Mouse (Mus musculus) neutrophil, adult 5-6 weeks (primary cell): ENCODE results near the gene Gys1. TPM values are rescaled to one million over a fixed set of nuclear protein-coding genes. Genes with fewer than 3 reads are reported as not detected.
"Not testable (repeated sequence)": the region's sequence is repeated elsewhere in the genome, so short reads cannot be mapped to it uniquely, and the experiment has no call there.

ENCODE experiments used
- ATAC-seq: fragments of 151-379, 151-347 bp; 2 replicates; pipeline ENCODE4 v1.8.0; 2017; ENCODE audit warnings: mild to moderate bottlenecking, moderate TSS enrichment; ENCODE audit not compliant: insufficient number of reproducible peaks, poor library complexity, low FRiP score, severe bottlenecking; ENCODE audit errors: extremely low read depth
- total RNA-seq: library from RNA; stranded (forward); fragments of 200-1000 nt; gene quantifications from 2 replicates; pipeline ENCODE4 v1.2.3, GENCODE M21; 2017

Gys1 gene
- total RNA-seq, 1 experiment from 2014 or later, result 9.9 TPM

- peak; percentile 90 for ATAC-seq
Measured at GRCm38 (mm10) chr7:45451344-45451982, 16.8 kb downstream of the Gys1 start.

GRCm38 (mm10) chr7:45454971-45455370 lies 20.3 kb downstream of the Gys1 start:
- no peak for ATAC-seq

- ATAC-seq, result no peak
Measured at GRCm38 (mm10) chr7:45455932-45456696, 21.5 kb downstream of the Gys1 start.

DNA sequence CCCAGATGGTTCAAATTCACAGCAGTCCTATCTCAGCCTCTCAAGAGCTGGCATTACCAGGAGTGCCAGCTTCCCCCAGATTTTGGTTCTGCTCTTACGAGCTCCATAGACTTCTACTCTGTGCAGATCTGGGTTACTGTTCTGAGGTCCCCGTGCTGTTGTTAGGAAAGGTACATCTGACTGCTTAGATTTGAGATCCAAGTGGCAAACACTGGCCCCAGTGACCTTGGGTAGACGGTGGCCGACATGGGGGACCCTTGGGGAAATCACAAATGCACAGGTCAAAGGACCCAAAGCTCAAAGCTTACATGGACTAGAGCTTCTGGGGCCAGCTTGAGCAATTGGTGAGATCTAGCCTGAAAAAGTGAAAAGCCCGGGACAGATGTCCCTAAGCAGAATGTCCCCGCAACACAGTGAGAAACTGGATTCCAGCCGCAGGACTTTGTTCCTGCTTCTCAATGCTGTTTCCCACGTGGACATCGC lies 22.1 kb downstream of the Gys1 start:
- no peak for ATAC-seq

GRCm38 (mm10) chr7:45457204-45458060 lies 22.8 kb downstream of the Gys1 start:
- no peak for ATAC-seq

DNA sequence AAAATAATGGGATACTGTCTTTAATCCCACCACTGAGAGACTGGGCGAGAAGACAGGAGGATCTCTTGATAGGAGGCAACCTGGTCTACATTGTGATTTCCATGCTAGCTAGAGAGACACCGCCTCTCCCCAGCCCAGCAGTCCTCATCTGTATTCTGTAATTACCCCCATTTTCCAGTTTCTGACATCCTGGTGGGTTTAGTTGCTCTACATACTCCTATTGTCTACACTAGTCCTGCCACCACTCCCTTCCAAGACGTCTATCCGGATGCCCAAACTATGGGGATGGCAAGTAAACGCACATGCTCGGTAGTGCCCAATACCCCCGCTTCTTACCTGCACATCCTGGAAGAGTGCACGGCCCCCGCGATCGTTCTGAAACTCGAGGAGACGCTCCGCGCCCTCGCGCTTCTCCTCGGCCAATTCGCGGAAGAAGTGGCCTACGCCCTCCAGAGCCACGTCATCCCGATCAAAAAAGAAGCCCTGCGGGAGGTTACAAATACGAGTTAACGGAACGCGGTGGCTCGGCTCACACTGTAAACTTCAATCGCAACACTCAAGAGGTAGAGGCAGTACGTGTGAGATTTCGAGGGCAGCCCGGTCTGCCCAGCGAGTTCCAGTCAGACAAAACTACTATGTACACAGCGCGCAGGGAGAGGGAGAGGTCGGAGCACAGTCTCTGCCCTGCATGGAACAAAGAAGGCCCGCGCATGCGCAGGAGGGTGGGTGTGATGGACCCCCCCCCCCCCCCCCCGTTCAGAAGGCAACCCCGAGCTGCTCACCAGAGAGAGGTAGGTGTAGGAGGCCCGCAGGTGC lies 24.3 kb downstream of the Gys1 start:
- peak; percentile 24; the same call in 1 of the 2 replicates for ATAC-seq

GRCm38 (mm10) chr7:45459564-45460140 lies 25.0 kb downstream of the Gys1 start, which contains the start of gene Ftl1:
Gene Ftl1 (minus strand): TSS chr7:45459884.
- peak; percentile 92 for ATAC-seq

DNA sequence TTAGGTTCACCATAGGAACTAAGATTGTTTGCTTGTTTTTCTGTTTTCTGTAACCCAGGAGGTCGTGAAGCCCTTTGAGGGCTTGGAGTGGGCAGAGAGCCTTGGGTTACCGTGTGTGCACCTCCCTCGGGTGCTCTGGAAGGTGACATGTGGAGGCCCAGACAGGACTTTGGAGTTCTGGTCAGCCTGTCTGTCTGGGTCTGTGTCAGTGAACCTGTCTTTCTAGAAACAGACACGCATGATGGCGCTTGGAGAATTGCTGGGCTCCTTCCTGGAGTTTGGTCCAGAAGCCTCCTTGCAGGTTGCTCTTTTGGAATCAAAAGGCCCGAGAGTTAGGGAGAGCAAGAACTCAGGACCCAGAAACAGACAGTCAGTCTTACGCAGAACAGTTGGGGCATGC lies 25.7 kb downstream of the Gys1 start:
- no peak for ATAC-seq

DNA sequence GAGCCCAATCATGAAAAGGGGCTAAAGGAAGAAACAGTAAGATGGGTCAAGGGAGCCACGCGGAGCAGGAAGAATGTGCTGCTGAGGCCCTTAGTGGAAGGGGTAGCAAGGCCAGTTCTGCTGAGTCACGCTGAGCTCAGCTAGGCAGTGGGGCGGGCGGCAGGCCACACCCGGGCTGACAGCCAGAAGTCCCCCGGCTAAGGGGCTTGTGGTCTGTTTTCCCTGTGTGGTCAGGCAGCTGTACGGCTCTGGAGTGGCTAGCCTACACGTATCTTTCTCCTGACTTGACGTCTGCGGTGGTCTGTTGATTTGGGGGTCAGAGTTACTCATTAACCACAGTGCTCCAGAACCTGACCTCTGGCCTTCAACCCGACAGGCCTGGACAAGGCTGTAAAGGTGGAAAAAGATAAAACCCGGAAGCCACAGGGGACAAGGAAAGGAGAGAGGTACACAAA lies 26.2 kb downstream of the Gys1 start:
- no peak for ATAC-seq

- no peak for ATAC-seq
Measured at GRCm38 (mm10) chr7:45461326-45461725, 26.7 kb downstream of the Gys1 start.

- ATAC-seq, result no peak
Measured at GRCm38 (mm10) chr7:45461781-45462180, 27.1 kb downstream of the Gys1 start.

DNA sequence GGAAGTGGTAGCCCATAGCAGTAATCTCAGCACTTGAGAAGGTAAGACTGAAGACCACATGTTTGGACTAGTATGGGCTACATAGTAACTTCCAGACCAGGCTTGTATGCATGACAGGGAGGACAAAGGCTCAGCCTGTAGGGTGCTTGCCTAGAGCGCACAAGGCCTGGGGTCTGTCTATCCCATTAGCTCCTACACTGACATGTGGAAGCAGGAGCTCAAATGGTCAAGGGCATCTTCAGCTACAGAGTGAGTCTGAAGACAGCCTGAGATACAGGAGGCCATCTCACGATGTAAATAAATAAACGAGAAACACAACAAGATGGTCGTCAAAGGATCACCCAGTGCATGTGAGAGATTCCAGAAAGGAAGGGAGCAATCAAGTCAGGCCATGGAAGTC lies 27.7 kb downstream of the Gys1 start:
- no peak for ATAC-seq

DNA sequence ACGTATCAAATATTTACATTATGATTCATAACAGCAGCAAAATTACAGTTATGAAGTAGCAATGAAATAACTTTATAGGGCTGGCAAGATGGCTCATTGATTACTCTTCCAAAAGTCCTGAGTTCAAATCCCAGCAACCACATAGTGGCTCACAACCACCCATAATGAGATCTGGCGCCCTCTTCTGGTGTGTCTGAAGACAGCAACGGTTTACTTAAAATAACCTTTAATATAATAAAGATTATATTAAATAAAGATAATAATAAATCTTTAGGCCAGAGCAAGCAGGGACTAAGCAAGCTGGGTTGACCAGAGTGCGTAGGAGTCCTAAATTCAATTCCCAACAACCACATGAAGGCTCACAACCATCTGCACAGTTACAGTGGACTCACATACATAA lies 28.2 kb downstream of the Gys1 start:
- ATAC-seq, result not testable (repeated sequence)

GRCm38 (mm10) chr7:45463987-45464778 lies 29.5 kb downstream of the Gys1 start:
- ATAC-seq, result no peak

GRCm38 (mm10) chr7:45465112-45465511 lies 30.5 kb downstream of the Gys1 start:
- ATAC-seq, result no peak

DNA sequence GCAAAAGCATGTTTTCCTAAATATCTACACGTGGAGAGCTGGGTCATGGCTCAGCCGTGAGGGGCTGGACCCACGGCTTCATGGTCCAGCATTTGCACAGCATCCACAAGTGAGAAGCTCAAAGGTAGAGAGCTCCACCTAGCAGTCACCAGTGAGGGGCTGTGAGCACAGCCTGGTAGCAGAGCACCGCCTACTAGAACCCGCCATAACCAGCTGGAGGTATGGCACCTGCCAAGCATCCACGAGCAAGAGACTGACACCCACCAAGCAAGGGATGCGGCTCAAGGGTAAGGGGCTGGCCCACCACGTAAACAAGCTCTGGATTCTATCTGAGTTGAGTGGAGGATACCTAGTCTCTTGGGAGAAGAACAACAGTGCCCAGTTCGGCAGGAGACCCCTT lies 30.9 kb downstream of the Gys1 start:
- ATAC-seq, result no peak

- ATAC-seq, result peak; percentile 73
Measured at GRCm38 (mm10) chr7:45466283-45467089, 31.8 kb downstream of the Gys1 start, which contains the start of gene Bax. Gene Bax (minus strand): TSS chr7:45466898.
